Mouse (Mus musculus) embryonic facial prominence, embryonic 11.5 days (tissue): ENCODE results near the gene Ripk4. TPM values are rescaled to one million over a fixed set of nuclear protein-coding genes. Genes with fewer than 3 reads are reported as not detected.

Experiments used
- ATAC-seq: fragments of 200-750 bp; cut with Nextera tagmentation; replicated peaks from 2 replicates; pipeline ENCODE4 v1.8.0; 2017; ENCODE audit warnings: low read depth; ENCODE audit not compliant: insufficient number of reproducible peaks, low FRiP score, low TSS enrichment
- DNase-seq: peaks from one replicate; pipeline ENCODE4 v3.0.0-alpha.2; 2015; ENCODE audit warnings: low spot score
- H3K27ac ChIP-seq: fragments of 300-500 bp; sonication (generic); replicated peaks from 2 replicates; pipeline ENCODE4 v1.5.1; 2014; ENCODE audit warnings: mild to moderate bottlenecking, low read depth, low read length, control low read depth
- H3K27me3 ChIP-seq: fragments of 300-500 bp; sonication (generic); 2 replicates; pipeline ENCODE4 v1.6.1; 2014; ENCODE audit warnings: mild to moderate bottlenecking, low read length, moderate library complexity, mixed read lengths; ENCODE audit not compliant: control insufficient read depth, insufficient read depth
- H3K36me3 ChIP-seq: fragments of 300-500 bp; sonication (generic); replicated peaks from 2 replicates; pipeline ENCODE4 v1.6.1; 2014; ENCODE audit warnings: low read depth, mild to moderate bottlenecking, low read length, moderate library complexity, mixed read lengths; ENCODE audit not compliant: control insufficient read depth, insufficient read depth
- H3K4me1 ChIP-seq: fragments of 300-500 bp; sonication (generic); 2 replicates; pipeline ENCODE4 v1.6.1; 2014; ENCODE audit warnings: low read length, mixed read lengths; ENCODE audit not compliant: control insufficient read depth, insufficient read depth
- H3K4me2 ChIP-seq: fragments of 300-500 bp; sonication (generic); 2 replicates; pipeline ENCODE4 v1.6.1; 2014; ENCODE audit warnings: low read depth, mild to moderate bottlenecking, control low read depth, low read length, moderate library complexity
- H3K4me3 ChIP-seq: fragments of 300-500 bp; sonication (generic); 2 replicates; pipeline ENCODE4 v1.5.1; 2014; ENCODE audit warnings: low read depth, low read length, control low read depth
- H3K9ac ChIP-seq: fragments of 300-500 bp; sonication (generic); replicated peaks from 2 replicates; pipeline ENCODE4 v1.6.1; 2014; ENCODE audit warnings: mild to moderate bottlenecking, control low read depth, low read length
- H3K9me3 ChIP-seq: fragments of 300-500 bp; sonication (generic); replicated peaks from 2 replicates; pipeline ENCODE4 v1.6.1; 2016; ENCODE audit warnings: mild to moderate bottlenecking, low read length, inconsistent platforms, mixed read lengths; ENCODE audit not compliant: control insufficient read depth
- WGBS: fragments of 180-500 bp; shearing (Covaris S2); extraction: QIAGEN DNeasy Blood & Tissue Kit; methylation state at CpG from one replicate; pipeline ENCODE4 v1.1.7; 2014; 5-methylcytosine and 5-hydroxymethylcytosine counted together
- polyA plus RNA-seq: library from polyadenylated mRNA; unstranded; fragments of >200 nt; fragmentation: Nextera tagmentation; extraction: Ambion mirVana; gene quantifications from 2 replicates; pipeline ENCODE4 v1.2.1, GENCODE M21; 2014

The Ripk4 gene
- polyA plus RNA-seq, 1 experiment from 2014 or later = 5.9 TPM

GRCm38 (mm10) chr16:97695709-97696108 lies 67.9 kb downstream of the Ripk4 start:
- 69% methylated on average over 4 of the region's 4 CpGs for WGBS
- Histone ChIP-seq H3K4me3 (no peak overlapping the region), H3K9me3 (no peaks in the 10 kb centered on the region), H3K27me3 (no peaks in the 10 kb centered on the region), H3K36me3 (no peaks in the 10 kb centered on the region), H3K4me2 (no peak overlapping the region), H3K27ac (no peak overlapping the region), H3K4me1 (no peaks in the 10 kb centered on the region), H3K9ac (no peak overlapping the region)
- no peak for DNase-seq
- no peak for ATAC-seq

Other genes starting within 250 kb of the Ripk4 start
- gene Fam3b, start 249.0 kb downstream of the Ripk4 start, polyA plus RNA-seq = not detected in 2 replicates
- 0.41 and 1.6 TPM in 2 replicates for gene Tmprss2, start 152.6 kb downstream of the Ripk4 start, polyA plus RNA-seq
- gene Prdm15, start 88.1 kb upstream of the Ripk4 start, polyA plus RNA-seq = 10.3 and 10.7 TPM in 2 replicates
- 15.3 and 17.9 TPM in 2 replicates for gene C2cd2, start 198.8 kb upstream of the Ripk4 start, polyA plus RNA-seq
- 13.5 and 14.2 TPM in 2 replicates for gene Zbtb21, start 198.8 kb upstream of the Ripk4 start, polyA plus RNA-seq
- 23.4 and 29.2 TPM in 2 replicates for gene B230307C23Rik, start 233.5 kb upstream of the Ripk4 start, polyA plus RNA-seq